Mouse (Mus musculus): ENCODE results near the gene Gbp5. TPM values are rescaled to one million over a fixed set of nuclear protein-coding genes. Genes with fewer than 3 reads are reported as not detected.

The Gbp5 gene
- polyA plus RNA-seq (2014; fragmentation: Nextera tagmentation; extraction: Ambion mirVana): not detected in 2 replicates

DNA sequence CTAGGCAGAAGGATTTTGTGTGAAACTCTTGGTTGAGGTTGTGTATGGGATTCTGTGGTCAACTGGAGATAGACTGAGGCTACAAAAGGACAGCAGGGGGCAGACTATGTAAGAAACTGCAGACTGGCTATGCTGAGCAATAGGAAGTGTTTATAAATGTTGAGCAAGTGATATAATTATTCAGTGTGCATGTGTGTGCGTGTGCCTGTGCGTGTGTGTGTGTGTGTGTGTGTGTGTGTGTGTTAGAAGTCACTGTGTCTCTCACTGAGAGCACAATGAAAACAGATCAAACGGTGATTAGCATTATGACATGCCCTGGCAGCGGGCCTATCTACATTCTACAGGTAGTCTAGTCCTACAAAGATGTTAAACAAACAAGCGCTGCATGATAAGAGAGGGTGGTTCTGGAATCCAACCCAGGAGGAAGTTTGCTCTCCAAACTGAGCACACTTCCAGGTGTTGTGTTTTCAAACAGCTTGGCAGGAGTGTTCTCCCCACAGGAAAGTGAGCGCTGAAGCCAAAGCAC, at the start of gene Gbp5:
Gene Gbp5 (plus strand): TSS at position 443 of the 526 bp plus-strand sequence.
- no peak within 1 kb of the TSS for H3K4me3 ChIP-seq (ENCODE audit: low read depth, low read length)
- no peak within 1 kb of the TSS for H3K9ac ChIP-seq (ENCODE audit: low read length)
- no peak for ATAC-seq (replicated peaks; ENCODE audit: low FRiP score)
- no peaks in the 10 kb centered on the region for H3K27me3 ChIP-seq (ENCODE audit: control insufficient read depth, insufficient read depth, low read length)
- no peak within 1 kb of the TSS for H3K4me2 ChIP-seq (ENCODE audit: low read depth, low read length, severe bottlenecking)
- no peaks in the 10 kb centered on the region for H3K4me1 ChIP-seq (replicated peaks; ENCODE audit: control insufficient read depth, insufficient read depth, low read length)
- no peaks in the 10 kb centered on the region for H3K9me3 ChIP-seq (ENCODE audit: control insufficient read depth, low read length)
- no peaks in the 10 kb centered on the region for H3K36me3 ChIP-seq (ENCODE audit: control insufficient read depth, insufficient read depth, low read length)
- no peak for DNase-seq (ENCODE audit: low spot score)
- WGBS: 78% methylated on average over 6 of the region's 6 CpGs
- H3K27ac ChIP-seq (ENCODE audit: low read depth, low read length): no peak within 1 kb of the TSS

DNA sequence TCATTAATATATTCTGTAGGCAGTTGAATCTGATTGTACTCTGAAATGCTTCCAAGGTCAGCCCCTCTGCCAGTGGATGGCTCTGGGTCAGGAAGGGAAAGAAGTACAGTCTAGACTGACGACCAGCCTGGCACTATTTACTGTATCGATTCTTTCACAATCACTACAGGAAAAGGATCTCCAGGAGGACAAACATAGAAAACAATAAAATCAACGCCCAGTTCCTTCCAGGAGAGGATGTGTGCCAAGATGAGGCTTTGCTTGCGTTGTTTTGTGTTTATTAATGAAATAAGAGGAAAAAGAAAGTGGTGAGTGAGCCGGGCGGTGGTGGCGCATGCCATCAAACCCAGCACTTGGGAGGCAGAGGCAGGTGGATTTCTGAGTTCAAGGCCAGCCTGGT, 39.6 kb upstream of the Gbp5 start:
- H3K9ac ChIP-seq (ENCODE audit: low read length): no peak overlapping the region
- no peaks in the 10 kb centered on the region for H3K36me3 ChIP-seq (ENCODE audit: control insufficient read depth, insufficient read depth, low read length)
- H3K4me3 ChIP-seq (ENCODE audit: low read depth, low read length): no peak overlapping the region
- H3K27ac ChIP-seq (ENCODE audit: low read depth, low read length): no peak overlapping the region
- ATAC-seq (replicated peaks; ENCODE audit: low FRiP score) (no peak), DNase-seq (ENCODE audit: low spot score) (no peak)
- no peaks in the 10 kb centered on the region for H3K9me3 ChIP-seq (ENCODE audit: control insufficient read depth, low read length)
- no peaks in the 10 kb centered on the region for H3K27me3 ChIP-seq (ENCODE audit: control insufficient read depth, insufficient read depth, low read length)
- WGBS: 87% methylated on average over 7 of the region's 7 CpGs
- no peaks in the 10 kb centered on the region for H3K4me1 ChIP-seq (replicated peaks; ENCODE audit: control insufficient read depth, insufficient read depth, low read length)
- H3K4me2 ChIP-seq (ENCODE audit: low read depth, low read length, severe bottlenecking): no peak overlapping the region

DNA sequence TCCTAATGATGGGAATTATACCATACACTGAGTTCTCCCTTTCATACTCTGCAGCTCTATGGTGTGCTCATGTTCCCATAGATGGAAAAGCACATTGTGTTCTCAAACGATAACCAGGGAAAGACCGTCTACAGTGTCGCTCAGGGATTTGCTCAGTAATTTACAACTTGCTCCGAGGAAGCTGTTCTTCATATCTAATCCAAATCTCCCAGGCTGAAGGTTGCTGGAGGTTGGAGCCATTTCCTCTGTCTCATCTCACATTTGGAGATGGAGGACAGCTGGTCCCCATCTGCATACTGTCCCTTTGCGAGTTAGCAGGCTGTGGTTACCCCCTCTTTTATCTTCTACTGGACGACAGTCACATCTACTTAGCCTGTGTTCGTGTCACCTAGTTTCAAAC, 34.5 kb upstream of the Gbp5 start:
- WGBS: 91% methylated on average over 7 of the region's 7 CpGs
- ATAC-seq (replicated peaks; ENCODE audit: low FRiP score): no peak

DNA sequence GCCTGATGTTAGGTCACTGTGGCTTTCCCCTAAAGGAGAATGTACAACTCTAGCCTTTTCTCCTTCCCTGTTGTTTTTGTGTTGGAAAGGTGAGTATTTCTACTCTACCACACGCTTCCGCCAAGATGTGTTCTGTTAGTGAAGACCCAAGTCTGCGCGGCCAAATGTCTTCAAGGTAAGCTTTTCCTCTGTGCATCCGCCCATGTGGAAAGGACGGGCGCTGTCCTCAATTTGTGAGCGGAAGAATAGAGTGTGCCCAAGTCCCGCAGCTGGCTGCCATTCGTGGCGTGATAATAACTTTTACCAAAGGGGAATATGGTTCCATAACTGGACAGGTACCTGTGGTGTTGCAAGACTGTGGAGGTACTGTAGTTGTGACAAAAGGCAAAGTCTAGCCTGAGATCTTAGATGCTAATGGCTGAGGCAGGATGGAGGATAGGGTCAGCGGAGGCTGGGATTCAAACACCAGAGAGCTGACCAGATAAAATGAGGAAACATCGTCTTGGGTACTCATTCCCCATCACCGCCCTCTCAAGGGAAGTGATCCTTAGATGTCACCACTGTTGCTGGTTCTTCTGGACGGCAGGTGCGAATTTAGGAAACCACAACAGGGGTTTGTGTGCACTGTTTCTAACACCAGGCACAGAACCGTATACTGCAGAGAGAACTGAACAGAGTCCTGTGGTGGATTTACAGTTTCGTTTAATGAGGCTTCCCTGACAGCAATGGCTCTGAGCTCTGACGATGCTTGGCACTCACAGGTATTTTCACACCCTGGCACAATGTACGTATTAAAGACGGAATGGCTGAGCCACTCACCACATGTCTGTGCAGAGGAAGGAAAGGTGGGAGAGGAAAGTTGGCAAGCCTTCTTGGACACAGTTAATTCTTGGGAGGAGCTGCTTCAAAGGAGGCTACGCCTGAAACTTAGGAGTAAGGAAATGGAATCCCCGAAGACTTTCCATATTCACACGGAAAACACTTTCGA, 30.7 kb upstream of the Gbp5 start:
- no peak overlapping the region for H3K4me3 ChIP-seq (ENCODE audit: low read depth, low read length)
- no peak overlapping the region for H3K9ac ChIP-seq (ENCODE audit: low read length)
- H3K4me1 ChIP-seq (replicated peaks; ENCODE audit: control insufficient read depth, insufficient read depth, low read length): no peaks in the 10 kb centered on the region
- DNase-seq (ENCODE audit: low spot score) (no peak), ATAC-seq (replicated peaks; ENCODE audit: low FRiP score) (no peak)
- no peaks in the 10 kb centered on the region for H3K9me3 ChIP-seq (ENCODE audit: control insufficient read depth, low read length)
- H3K27me3 ChIP-seq (ENCODE audit: control insufficient read depth, insufficient read depth, low read length): no peaks in the 10 kb centered on the region
- no peak overlapping the region for H3K4me2 ChIP-seq (ENCODE audit: low read depth, low read length, severe bottlenecking)
- H3K27ac ChIP-seq (ENCODE audit: low read depth, low read length): no peak overlapping the region
- H3K36me3 ChIP-seq (ENCODE audit: control insufficient read depth, insufficient read depth, low read length): no peaks in the 10 kb centered on the region
- 94% methylated on average over 25 of the region's 25 CpGs for WGBS

More for the DNA sequence above, 34.5 kb upstream of the Gbp5 start:
- Histone ChIP-seq H3K9me3 (ENCODE audit: control insufficient read depth, low read length) (no peaks in the 10 kb centered on the region), H3K4me2 (ENCODE audit: low read depth, low read length, severe bottlenecking) (no peak overlapping the region), H3K27ac (ENCODE audit: low read depth, low read length) (no peak overlapping the region), H3K4me1 (replicated peaks; ENCODE audit: control insufficient read depth, insufficient read depth, low read length) (no peaks in the 10 kb centered on the region), H3K36me3 (ENCODE audit: control insufficient read depth, insufficient read depth, low read length) (no peaks in the 10 kb centered on the region), H3K9ac (ENCODE audit: low read length) (no peak overlapping the region), H3K4me3 (ENCODE audit: low read depth, low read length) (no peak overlapping the region), H3K27me3 (ENCODE audit: control insufficient read depth, insufficient read depth, low read length) (no peaks in the 10 kb centered on the region)
- DNase-seq (ENCODE audit: low spot score): no peak

DNA sequence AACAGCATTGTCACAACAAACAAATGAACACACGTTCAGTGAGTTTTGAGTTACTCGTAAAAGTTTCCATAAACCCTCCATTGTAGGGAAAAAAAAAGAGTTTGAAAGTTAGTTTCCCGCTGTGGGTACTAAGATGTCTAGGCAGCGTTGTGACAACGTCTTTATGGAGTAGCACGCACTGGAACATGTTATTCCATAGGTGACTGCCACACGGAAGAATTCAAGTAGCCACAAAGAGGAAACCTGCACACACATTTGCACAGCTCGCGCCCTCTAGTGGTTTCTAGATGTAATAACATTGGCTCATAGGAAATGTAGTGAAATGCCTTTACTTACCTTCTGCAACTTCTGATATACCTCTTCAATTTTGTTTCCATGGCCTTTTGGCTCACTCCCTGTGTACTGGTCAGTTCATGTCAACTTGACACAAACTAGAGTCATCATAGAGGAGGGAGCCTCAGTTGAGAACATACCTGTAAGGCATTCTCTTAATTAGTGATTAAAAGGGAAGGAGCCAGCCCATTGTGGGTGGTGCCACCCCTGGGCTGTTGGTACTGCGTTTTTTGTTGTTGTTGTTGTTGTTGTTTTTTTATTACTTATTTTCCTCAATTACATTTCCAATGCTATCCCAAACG, 19.3 kb upstream of the Gbp5 start:
- Histone ChIP-seq H3K4me2 (ENCODE audit: low read depth, low read length, severe bottlenecking) (0 out of 2 replicates have a peak overlapping the region, but pooled peaks have one; percentile 6), H3K9me3 (ENCODE audit: control insufficient read depth, low read length) (no peaks in the 10 kb centered on the region), H3K9ac (ENCODE audit: low read length) (no peak overlapping the region), H3K4me1 (replicated peaks; ENCODE audit: control insufficient read depth, insufficient read depth, low read length) (no peaks in the 10 kb centered on the region), H3K27me3 (ENCODE audit: control insufficient read depth, insufficient read depth, low read length) (no peaks in the 10 kb centered on the region), H3K27ac (ENCODE audit: low read depth, low read length) (no peak overlapping the region), H3K36me3 (ENCODE audit: control insufficient read depth, insufficient read depth, low read length) (no peaks in the 10 kb centered on the region), H3K4me3 (ENCODE audit: low read depth, low read length) (no peak overlapping the region)
- DNase-seq (ENCODE audit: low spot score): no peak
- ATAC-seq (replicated peaks; ENCODE audit: low FRiP score): peak; percentile 43; the same call in 1 of the 2 replicates
- 25% methylated on average over 10 of the region's 11 CpGs for WGBS

DNA sequence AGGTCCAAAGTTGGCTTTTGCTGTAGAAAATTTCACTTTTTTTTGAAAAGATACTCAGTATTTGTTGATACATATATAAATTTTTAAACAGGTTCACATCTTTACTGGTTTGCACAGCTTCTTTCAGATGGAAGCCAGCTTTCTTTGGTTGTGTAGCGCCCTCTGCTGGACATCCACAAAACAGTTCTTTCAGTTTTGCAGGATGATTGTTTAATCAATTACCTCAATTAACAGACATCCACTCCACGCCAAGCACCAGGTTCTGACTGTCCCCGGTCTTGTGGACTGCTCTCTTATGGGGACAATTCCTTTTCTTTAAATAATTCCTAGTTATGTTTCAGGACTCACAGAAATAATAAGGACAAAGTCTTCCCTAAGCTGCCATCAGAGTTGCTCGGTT, 17.9 kb upstream of the Gbp5 start:
- Histone ChIP-seq H3K4me1 (replicated peaks; ENCODE audit: control insufficient read depth, insufficient read depth, low read length) (no peaks in the 10 kb centered on the region), H3K27me3 (ENCODE audit: control insufficient read depth, insufficient read depth, low read length) (no peaks in the 10 kb centered on the region), H3K4me3 (ENCODE audit: low read depth, low read length) (no peak overlapping the region), H3K9ac (ENCODE audit: low read length) (no peak overlapping the region), H3K27ac (ENCODE audit: low read depth, low read length) (no peak overlapping the region), H3K9me3 (ENCODE audit: control insufficient read depth, low read length) (no peaks in the 10 kb centered on the region), H3K4me2 (ENCODE audit: low read depth, low read length, severe bottlenecking) (no peak overlapping the region), H3K36me3 (ENCODE audit: control insufficient read depth, insufficient read depth, low read length) (no peaks in the 10 kb centered on the region)
- ATAC-seq (replicated peaks; ENCODE audit: low FRiP score) (peak; percentile 53), DNase-seq (ENCODE audit: low spot score) (peak; percentile 78)
- WGBS: 20% methylated on average over 4 of the region's 4 CpGs

DNA sequence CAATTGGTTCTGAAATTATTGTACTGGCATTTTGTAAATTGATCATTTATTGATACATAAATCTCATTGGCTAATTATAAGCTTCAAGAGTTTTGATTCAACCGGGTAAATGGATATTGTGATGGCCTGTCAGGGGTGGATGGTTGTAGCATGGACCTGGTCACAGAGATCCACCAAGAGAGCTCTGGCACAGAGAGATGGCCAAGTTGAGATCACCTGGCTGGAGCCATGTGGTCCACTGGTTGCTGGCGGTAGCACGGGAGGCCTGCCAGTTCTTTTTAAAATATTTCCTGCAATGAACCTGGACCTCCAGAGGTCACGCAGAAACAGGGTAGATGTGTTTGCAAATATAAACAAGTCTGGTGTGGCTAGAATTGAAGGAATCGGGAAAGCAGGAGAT, 15.9 kb upstream of the Gbp5 start:
- no peak overlapping the region for H3K9ac ChIP-seq (ENCODE audit: low read length)
- no peaks in the 10 kb centered on the region for H3K4me1 ChIP-seq (replicated peaks; ENCODE audit: control insufficient read depth, insufficient read depth, low read length)
- DNase-seq (ENCODE audit: low spot score) (no peak), ATAC-seq (replicated peaks; ENCODE audit: low FRiP score) (no peak)
- H3K4me3 ChIP-seq (ENCODE audit: low read depth, low read length): no peak overlapping the region
- no peaks in the 10 kb centered on the region for H3K27me3 ChIP-seq (ENCODE audit: control insufficient read depth, insufficient read depth, low read length)
- no peak overlapping the region for H3K4me2 ChIP-seq (ENCODE audit: low read depth, low read length, severe bottlenecking)
- H3K9me3 ChIP-seq (ENCODE audit: control insufficient read depth, low read length): no peaks in the 10 kb centered on the region
- 89% methylated on average over 5 of the region's 5 CpGs for WGBS
- no peak overlapping the region for H3K27ac ChIP-seq (ENCODE audit: low read depth, low read length)
- H3K36me3 ChIP-seq (ENCODE audit: control insufficient read depth, insufficient read depth, low read length): no peaks in the 10 kb centered on the region

DNA sequence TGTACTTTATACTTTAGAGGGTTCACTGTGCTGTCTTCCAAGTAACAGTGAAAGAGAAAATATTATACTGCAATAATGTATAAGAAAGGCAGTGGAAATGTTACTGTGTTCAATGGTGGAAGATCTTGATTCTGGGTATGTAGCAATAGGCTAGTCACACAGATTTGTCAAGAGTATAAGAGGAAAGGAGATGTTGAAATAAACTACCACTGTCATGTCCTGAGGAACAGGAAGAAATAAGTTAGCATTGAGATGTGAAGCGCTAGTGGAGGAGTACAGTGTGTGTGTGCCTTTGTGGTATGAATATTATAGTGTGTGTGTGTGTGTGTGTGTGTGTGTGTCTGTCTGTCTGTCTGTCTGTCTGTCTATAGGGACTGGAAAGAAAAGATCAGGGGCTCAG, 15.4 kb upstream of the Gbp5 start:
- Histone ChIP-seq H3K4me3 (ENCODE audit: low read depth, low read length) (no peak overlapping the region), H3K9ac (ENCODE audit: low read length) (no peak overlapping the region), H3K4me2 (ENCODE audit: low read depth, low read length, severe bottlenecking) (no peak overlapping the region), H3K9me3 (ENCODE audit: control insufficient read depth, low read length) (no peaks in the 10 kb centered on the region), H3K27ac (ENCODE audit: low read depth, low read length) (no peak overlapping the region), H3K4me1 (replicated peaks; ENCODE audit: control insufficient read depth, insufficient read depth, low read length) (no peaks in the 10 kb centered on the region), H3K27me3 (ENCODE audit: control insufficient read depth, insufficient read depth, low read length) (no peaks in the 10 kb centered on the region), H3K36me3 (ENCODE audit: control insufficient read depth, insufficient read depth, low read length) (no peaks in the 10 kb centered on the region)
- DNase-seq (ENCODE audit: low spot score) (no peak), ATAC-seq (replicated peaks; ENCODE audit: low FRiP score) (no peak)
- 100% methylated on average over 1 of the region's 1 CpGs for WGBS
